Mouse (Mus musculus): ENCODE results near the gene Plxna2.

DNA sequence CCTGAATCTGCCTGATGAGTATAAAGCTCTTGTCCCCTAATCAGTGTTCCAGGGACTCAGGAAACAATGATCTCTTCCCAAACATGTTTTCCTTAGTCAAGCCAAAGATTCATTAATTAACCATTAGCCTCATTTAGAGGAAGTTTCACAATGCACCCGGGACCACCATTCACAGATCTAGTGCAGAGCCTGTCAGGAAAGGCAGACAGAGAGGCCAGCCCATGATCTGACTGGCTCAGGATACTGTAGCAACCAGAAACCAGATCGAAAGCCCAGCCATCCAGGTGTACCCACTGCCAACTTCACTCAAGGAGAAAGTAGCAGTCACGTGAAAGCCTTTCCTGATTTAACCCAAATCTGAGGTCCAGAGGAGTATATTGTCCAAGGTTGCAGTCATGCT lies 44.1 kb upstream of the Plxna2 start:
- no peak for TF ChIP-seq EP300 (IDR thresholded peaks at IDR 0.05)
- TF ChIP-seq CTCF (IDR thresholded peaks at IDR 0.05), result no peak
